Mouse (Mus musculus): ENCODE data around the gene Olfr61.
"Not testable (repeated sequence)": the region's sequence is repeated elsewhere in the genome, so short reads cannot be mapped to it uniquely, and the experiment has no call there.

DNA sequence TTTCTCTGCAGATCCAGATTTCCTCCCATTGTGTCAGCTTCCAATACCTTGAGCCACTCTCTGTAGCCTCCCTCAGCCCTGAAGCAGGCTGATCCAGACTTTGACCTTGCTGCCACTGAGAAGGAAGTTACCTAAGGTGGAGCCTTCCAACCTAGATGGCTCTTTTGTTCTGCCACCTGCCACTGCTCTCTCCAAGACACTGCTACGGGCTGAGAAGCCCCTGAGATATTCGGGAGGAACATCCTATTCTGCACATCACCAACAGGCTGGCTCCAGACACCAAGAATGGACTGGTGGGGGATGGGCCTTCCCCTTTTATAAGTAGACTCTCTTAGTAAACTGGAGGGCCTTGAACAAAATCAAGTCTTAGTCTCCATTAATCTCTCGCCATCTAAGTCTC is 41.9 kb downstream of the Olfr61 start:
- not testable (repeated sequence) for TF ChIP-seq TAL1, GATA1 (IDR thresholded peaks at IDR 0.05; ENCODE audit: low read length)
